Mouse (Mus musculus) limb, embryonic 11.5 days (tissue): ENCODE measurements at regions not wholly inside any gene's neighbourhood (a gene's known extent, or its start where the extent isn't known, plus 50 kb on each side); places are given as distances from the start of the nearest gene placed in this dataset.
A peak's percentile ranks its signal among the peaks of the same experiment; 100 is the strongest.
"Not testable (repeated sequence)": the region's sequence is repeated elsewhere in the genome, so short reads cannot be mapped to it uniquely, and the experiment has no call there.

ENCODE experiments used
- ATAC-seq: fragments of 200-750 bp; cut with Nextera tagmentation; 2 replicates; pipeline ENCODE4 v1.8.0; 2017; ENCODE audit warnings: low read depth; ENCODE audit not compliant: insufficient number of reproducible peaks, low FRiP score, low TSS enrichment
- DNase-seq: peaks from one replicate; pipeline ENCODE4 v3.0.0-alpha.2; 2015; ENCODE audit warnings: low spot score
- H3K27ac ChIP-seq: fragments of 300-500 bp; sonication (generic); replicated peaks from 2 replicates; pipeline ENCODE4 v1.5.1; 2014; ENCODE audit warnings: low read depth, mild to moderate bottlenecking, low read length
- H3K27me3 ChIP-seq: fragments of 300-500 bp; sonication (generic); 2 replicates; pipeline ENCODE4 v1.6.1; 2014; ENCODE audit warnings: mild to moderate bottlenecking, low read length, mixed read lengths; ENCODE audit not compliant: control insufficient read depth, insufficient read depth
- H3K36me3 ChIP-seq: fragments of 300-500 bp; sonication (generic); 2 replicates; pipeline ENCODE4 v1.6.1; 2014; ENCODE audit warnings: mild to moderate bottlenecking, low read length, moderate library complexity, mixed read lengths; ENCODE audit not compliant: control insufficient read depth, insufficient read depth
- H3K4me1 ChIP-seq: fragments of 300-500 bp; sonication (generic); 2 replicates; pipeline ENCODE4 v1.6.1; 2014; ENCODE audit warnings: low read length, mixed read lengths; ENCODE audit not compliant: control insufficient read depth, insufficient read depth
- H3K4me2 ChIP-seq: fragments of 300-500 bp; sonication (generic); 2 replicates; pipeline ENCODE4 v1.6.1; 2014; ENCODE audit warnings: low read depth, mild to moderate bottlenecking, moderate library complexity; ENCODE audit not compliant: severe bottlenecking
- H3K4me3 ChIP-seq: fragments of 300-500 bp; sonication (generic); 2 replicates; pipeline ENCODE4 v1.5.1; 2014; ENCODE audit warnings: low read depth, low read length
- H3K9ac ChIP-seq: fragments of 300-500 bp; sonication (generic); 2 replicates; pipeline ENCODE4 v1.6.1; 2014; ENCODE audit warnings: mild to moderate bottlenecking, low read length
- H3K9me3 ChIP-seq: fragments of 300-500 bp; sonication (generic); 2 replicates; pipeline ENCODE4 v1.6.1; 2016; ENCODE audit warnings: low read length; ENCODE audit not compliant: control insufficient read depth
- WGBS: fragments of 180-500 bp; shearing (Covaris S2); extraction: QIAGEN DNeasy Blood & Tissue Kit; methylation state at CpG from one replicate; pipeline ENCODE4 v1.1.7; 2014; 5-methylcytosine and 5-hydroxymethylcytosine counted together

- Histone ChIP-seq H3K9ac (no peak overlapping the region), H3K4me1 (no peaks in the 10 kb centered on the region), H3K4me2 (no peak overlapping the region), H3K4me3 (no peak overlapping the region), H3K27me3 (no peaks in the 10 kb centered on the region), H3K27ac (no peak overlapping the region), H3K9me3 (no peaks in the 10 kb centered on the region), H3K36me3 (no peaks in the 10 kb centered on the region)
- DNase-seq: no peak
- no peak for ATAC-seq
- 82% methylated on average over 15 of the region's 15 CpGs for WGBS
Measured at GRCm38 (mm10) chr14:58282708-58283290, 212.5 kb downstream of the Fgf9 start.

GRCm38 (mm10) chr14:58282264-58282663 lies 211.9 kb downstream of the Fgf9 start:
- ATAC-seq (no peak), DNase-seq (no peak)
- no peaks in the 10 kb centered on the region for H3K4me1 ChIP-seq
- H3K27ac ChIP-seq: no peak overlapping the region
- H3K36me3 ChIP-seq: no peaks in the 10 kb centered on the region
- no peak overlapping the region for H3K4me2 ChIP-seq
- no peaks in the 10 kb centered on the region for H3K27me3 ChIP-seq
- no peak overlapping the region for H3K9ac ChIP-seq
- no peaks in the 10 kb centered on the region for H3K9me3 ChIP-seq
- no peak overlapping the region for H3K4me3 ChIP-seq
- WGBS: 91% methylated on average over 3 of the region's 3 CpGs

- not testable (repeated sequence) for H3K27ac ChIP-seq, H3K9ac ChIP-seq, H3K27me3 ChIP-seq, H3K4me2 ChIP-seq, H3K9me3 ChIP-seq, H3K4me1 ChIP-seq, DNase-seq, H3K36me3 ChIP-seq, ATAC-seq, H3K4me3 ChIP-seq
- WGBS: 83% methylated on average over 2 of the region's 2 CpGs
Measured at GRCm38 (mm10) chr14:58274440-58274839, 204.1 kb downstream of the Fgf9 start.

GRCm38 (mm10) chr14:58273693-58274419 lies 203.5 kb downstream of the Fgf9 start:
- DNase-seq (no peak), ATAC-seq (no peak)
- Histone ChIP-seq H3K36me3 (no peaks in the 10 kb centered on the region), H3K9me3 (no peaks in the 10 kb centered on the region), H3K4me1 (no peaks in the 10 kb centered on the region), H3K27me3 (no peaks in the 10 kb centered on the region), H3K27ac (no peak overlapping the region), H3K9ac (no peak overlapping the region), H3K4me2 (no peak overlapping the region), H3K4me3 (no peak overlapping the region)
- WGBS: 81% methylated on average over 10 of the region's 10 CpGs

- H3K27ac ChIP-seq: no peak overlapping the region
- H3K9ac ChIP-seq: no peak overlapping the region
- DNase-seq: no peak
- no peaks in the 10 kb centered on the region for H3K36me3 ChIP-seq
- no peaks in the 10 kb centered on the region for H3K27me3 ChIP-seq
- no peak overlapping the region for H3K4me2 ChIP-seq
- H3K4me3 ChIP-seq: no peak overlapping the region
- no peaks in the 10 kb centered on the region for H3K9me3 ChIP-seq
- WGBS: 31% methylated on average over 7 of the region's 7 CpGs
- no peaks in the 10 kb centered on the region for H3K4me1 ChIP-seq
- no peak for ATAC-seq
Measured at GRCm38 (mm10) chr14:58265373-58265772, 195.0 kb downstream of the Fgf9 start.

GRCm38 (mm10) chr14:58264401-58264800 lies 194.1 kb downstream of the Fgf9 start:
- Histone ChIP-seq H3K4me1 (no peaks in the 10 kb centered on the region), H3K27ac (no peak overlapping the region), H3K9ac (no peak overlapping the region), H3K36me3 (no peaks in the 10 kb centered on the region), H3K4me2 (no peak overlapping the region), H3K27me3 (no peaks in the 10 kb centered on the region), H3K9me3 (no peaks in the 10 kb centered on the region), H3K4me3 (no peak overlapping the region)
- no peak for ATAC-seq
- 84% methylated on average over 7 of the region's 7 CpGs for WGBS
- DNase-seq: no peak

GRCm38 (mm10) chr14:58253369-58253968 lies 183.1 kb downstream of the Fgf9 start:
- Histone ChIP-seq H3K9ac (no peak overlapping the region), H3K27ac (no peak overlapping the region), H3K4me3 (no peak overlapping the region), H3K4me1 (peaks cover 4% of the 10 kb centered on the region; the same call in 1 of the 2 replicates), H3K4me2 (no peak overlapping the region), H3K36me3 (no peaks in the 10 kb centered on the region), H3K27me3 (no peaks in the 10 kb centered on the region), H3K9me3 (no peaks in the 10 kb centered on the region)
- peak; percentile 61 for DNase-seq
- 49% methylated on average over 3 of the region's 3 CpGs for WGBS
- peak; percentile 51; the same call in 1 of the 2 replicates for ATAC-seq

GRCm38 (mm10) chr14:58225869-58226268 lies 155.5 kb downstream of the Fgf9 start:
- H3K4me1 ChIP-seq: no peaks in the 10 kb centered on the region
- H3K36me3 ChIP-seq: no peaks in the 10 kb centered on the region
- H3K9ac ChIP-seq: no peak overlapping the region
- 93% methylated on average over 1 of the region's 1 CpGs for WGBS
- DNase-seq (no peak), ATAC-seq (no peak)
- no peak overlapping the region for H3K27ac ChIP-seq
- no peaks in the 10 kb centered on the region for H3K9me3 ChIP-seq
- H3K4me3 ChIP-seq: no peak overlapping the region
- H3K4me2 ChIP-seq: no peak overlapping the region
- no peaks in the 10 kb centered on the region for H3K27me3 ChIP-seq
